In genomic region chr4:108461262-108461903, GRCm38 (mm10) we compare ENCODE assay signal across 8 mouse cellular contexts. TPM values are rescaled to one million over a fixed set of nuclear protein-coding genes. Genes with fewer than 3 reads are reported as not detected.
DNase-seq lines count a peak whose midpoint lies in the region; ATAC-seq and TF ChIP-seq lines count a peak whose summit lies in the region.

No protein-coding gene starts in this region.

- H3K4me1 ChIP-seq in kidney, embryonic 16.5 days (ENCODE audit: insufficient read depth, low read length): peaks cover 11% of the 10 kb centered on the region
- H3K4me1 ChIP-seq in embryonic facial prominence, embryonic 11.5 days (ENCODE audit: control insufficient read depth, insufficient read depth, low read length): no peaks in the 10 kb centered on the region; the same call in 1 of the 2 replicates
- H3K4me1 ChIP-seq in intestine, embryonic 14.5 days (replicated peaks; ENCODE audit: control insufficient read depth, insufficient read depth, low read length): peaks cover 9% of the 10 kb centered on the region

- H3K9me3 ChIP-seq in kidney, embryonic 16.5 days (ENCODE audit: low read length): no peaks in the 10 kb centered on the region
- H3K9me3 ChIP-seq in embryonic facial prominence, embryonic 11.5 days (replicated peaks; ENCODE audit: control insufficient read depth, low read length): no peaks in the 10 kb centered on the region
- H3K9me3 ChIP-seq in intestine, embryonic 14.5 days (ENCODE audit: control insufficient read depth, low read length): no peaks in the 10 kb centered on the region

- H3K4me3 ChIP-seq in kidney, embryonic 16.5 days (ENCODE audit: low read length): peak overlapping the region; percentile 97
- H3K4me3 ChIP-seq in embryonic facial prominence, embryonic 11.5 days (ENCODE audit: low read depth, low read length): peak overlapping the region; percentile 89
- peak overlapping the region; percentile 86 for H3K4me3 ChIP-seq in intestine, embryonic 14.5 days (ENCODE audit: low read depth, low read length)
- peak overlapping the region; percentile 70 for H3K4me3 ChIP-seq in myocyte

- no peaks in the 10 kb centered on the region for H3K27me3 ChIP-seq in kidney, embryonic 16.5 days (ENCODE audit: insufficient read depth, low read length)
- H3K27me3 ChIP-seq in embryonic facial prominence, embryonic 11.5 days (ENCODE audit: control insufficient read depth, insufficient read depth, low read length): no peaks in the 10 kb centered on the region
- H3K27me3 ChIP-seq in intestine, embryonic 14.5 days (replicated peaks; ENCODE audit: control insufficient read depth, insufficient read depth, low read length): no peaks in the 10 kb centered on the region
- H3K27me3 ChIP-seq in myocyte (ENCODE audit: control insufficient read depth, insufficient read depth, insufficient read length): no peaks in the 10 kb centered on the region

- no peak overlapping the region for H3K27ac ChIP-seq in kidney, embryonic 16.5 days (ENCODE audit: low read length)
- H3K27ac ChIP-seq in embryonic facial prominence, embryonic 11.5 days (replicated peaks; ENCODE audit: low read depth, low read length): no peak overlapping the region
- no peak overlapping the region for H3K27ac ChIP-seq in intestine, embryonic 14.5 days (ENCODE audit: low read depth)

- peak overlapping the region; percentile 81 for H3K4me2 ChIP-seq in kidney, embryonic 16.5 days (replicated peaks; ENCODE audit: low read depth, low read length)
- H3K4me2 ChIP-seq in embryonic facial prominence, embryonic 11.5 days (ENCODE audit: low read depth, low read length): peak overlapping the region; percentile 42
- H3K4me2 ChIP-seq in intestine, embryonic 14.5 days (ENCODE audit: low read length): peak overlapping the region; percentile 75
- peak overlapping the region; percentile 76 for H3K4me2 ChIP-seq in myocyte (ENCODE audit: low read depth)

- H3K79me2 ChIP-seq in myocyte (ENCODE audit: control insufficient read depth, insufficient read depth): peaks cover 61% of the 10 kb centered on the region

- WGBS in kidney, embryonic 16.5 days: 50% methylated on average over 5 of the region's 5 CpGs
- 50% methylated on average over 5 of the region's 5 CpGs for WGBS in embryonic facial prominence, embryonic 11.5 days
- 25% methylated on average over 5 of the region's 5 CpGs for WGBS in intestine, embryonic 14.5 days

- no peak overlapping the region for H3ac ChIP-seq in myocyte (ENCODE audit: control insufficient read depth, insufficient read length)

- peak overlapping the region; percentile 38; the same call in 1 of the 2 replicates for H3K9ac ChIP-seq in kidney, embryonic 16.5 days (replicated peaks; ENCODE audit: low read length)
- H3K9ac ChIP-seq in embryonic facial prominence, embryonic 11.5 days (replicated peaks; ENCODE audit: low read length): peak overlapping the region; percentile 22; the same call in 1 of the 2 replicates
- H3K9ac ChIP-seq in intestine, embryonic 14.5 days (ENCODE audit: low read length): peak overlapping the region; percentile 96

- no peak for TF ChIP-seq POLR2A in myocyte (IDR thresholded peaks at IDR 0.05; ENCODE audit: insufficient read length, low read depth)

- no peak for DNase-seq in kidney, postnatal 36 days
- no peak for DNase-seq in embryonic facial prominence, embryonic 11.5 days (ENCODE audit: low spot score)
- DNase-seq in intestine, embryonic 14.5 days (ENCODE audit: low spot score): no peak
- no peak for DNase-seq in layer of hippocampus, postnatal 10 days (ENCODE audit: low spot score in 2 of 2)
- no peak for DNase-seq in adrenal gland, postnatal 14 days

- H3K36me3 ChIP-seq in kidney, embryonic 16.5 days (ENCODE audit: insufficient read depth, low read length): 0 out of 2 replicates have a peak, but pooled peaks cover 2% of the 10 kb centered on the region
- H3K36me3 ChIP-seq in embryonic facial prominence, embryonic 11.5 days (replicated peaks; ENCODE audit: control insufficient read depth, insufficient read depth, low read depth, low read length): no peaks in the 10 kb centered on the region
- 0 out of 2 replicates have a peak, but pooled peaks cover 6% of the 10 kb centered on the region for H3K36me3 ChIP-seq in intestine, embryonic 14.5 days (ENCODE audit: control insufficient read depth, insufficient read depth, low read length)
- no peaks in the 10 kb centered on the region for H3K36me3 ChIP-seq in myocyte (ENCODE audit: control insufficient read depth, insufficient read depth)

- ATAC-seq in kidney, embryonic 16.5 days (ENCODE audit: low FRiP score, low TSS enrichment): no peak
- no peak for ATAC-seq in embryonic facial prominence, embryonic 11.5 days (replicated peaks; ENCODE audit: insufficient number of reproducible peaks, low FRiP score, low TSS enrichment, low read depth)
- no peak for ATAC-seq in intestine, embryonic 14.5 days (replicated peaks; ENCODE audit: low FRiP score, low TSS enrichment, low read depth)
- ATAC-seq in inflammation-experienced regulatory T-cells, adult 6 months: no peak

TF ChIP-seq in myocyte, 11 proteins besides CTCF, POLR2A, EP300 and RAD21:
- no peak for TF ChIP-seq MYOD1 (IDR thresholded peaks at IDR 0.05; ENCODE audit: control insufficient read depth in 1 of 3, insufficient read length in 2 of 3, low read depth in 2 of 3)
- no peak for TF ChIP-seq POLR2AphosphoS2 (IDR thresholded peaks at IDR 0.05; ENCODE audit: insufficient read length, low read depth)
- TF ChIP-seq USF1 (IDR thresholded peaks at IDR 0.05; ENCODE audit: low read depth): no peak
- TF ChIP-seq MYOG (IDR thresholded peaks at IDR 0.05; ENCODE audit: control insufficient read depth in 1 of 3, insufficient read depth in 1 of 3, insufficient read length in 2 of 3, low read depth in 2 of 3): no peak
- TF ChIP-seq CEBPB (IDR thresholded peaks at IDR 0.05; ENCODE audit: insufficient read depth, poor library complexity, severe bottlenecking): no peak
- TF ChIP-seq E2F4 (IDR thresholded peaks at IDR 0.05; ENCODE audit: insufficient read depth): no peak
- TF ChIP-seq TCF12 (IDR thresholded peaks at IDR 0.05; ENCODE audit: insufficient read depth, poor library complexity, severe bottlenecking): no peak
- no peak for TF ChIP-seq TCF3 (IDR thresholded peaks at IDR 0.05; ENCODE audit: insufficient read length, low read depth)
- TF ChIP-seq MAX (IDR thresholded peaks at IDR 0.05; ENCODE audit: low read depth): no peak
- TF ChIP-seq REST (IDR thresholded peaks at IDR 0.05; ENCODE audit: insufficient read depth, insufficient read length): no peak
- no peak for TF ChIP-seq SRF (IDR thresholded peaks at IDR 0.05; ENCODE audit: control insufficient read depth, insufficient read length, low read depth)

RNA-seq across cellular contexts. Expression of gene Tut4, which starts 2.2 kb away (rescaled TPM):
- 55.1 and 72.0 TPM in 2 replicates for polyA plus RNA-seq in kidney, embryonic 16.5 days (2015; fragmentation: Nextera tagmentation; extraction: Ambion mirVana)
- 94.6 and 110 TPM in 2 replicates for polyA plus RNA-seq in embryonic facial prominence, embryonic 11.5 days (2014; fragmentation: Nextera tagmentation; extraction: Ambion mirVana)
- 54.7 and 67.5 TPM in 2 replicates for polyA plus RNA-seq in intestine, embryonic 14.5 days (2014; fragmentation: Nextera tagmentation; extraction: Ambion mirVana)
- 10.6 TPM for polyA plus RNA-seq in myocyte (2012; fragmentation: generic; extraction: Trizol)
- total RNA-seq in layer of hippocampus, postnatal 10 days (2021): 10 to 100 TPM; 47.1 to 50.1 TPM
- polyA plus RNA-seq in inflammation-experienced regulatory T-cells, adult 6 months (2017; shearing (Covaris generic)): 10 to 100 TPM; 38.3 to 97.4 (median 89.2) TPM
- total RNA-seq in adrenal gland, postnatal 14 days (2021): 43.4 and 51.2 TPM in 2 replicates

RNA-seq across cellular contexts. Expression of gene Gpx7, which starts 54.6 kb away (rescaled TPM):
- 65.2 and 65.4 TPM in 2 replicates for polyA plus RNA-seq in kidney, embryonic 16.5 days (2015; fragmentation: Nextera tagmentation; extraction: Ambion mirVana)
- polyA plus RNA-seq in embryonic facial prominence, embryonic 11.5 days (2014; fragmentation: Nextera tagmentation; extraction: Ambion mirVana): 44.9 and 46.4 TPM in 2 replicates
- 40.0 and 46.4 TPM in 2 replicates for polyA plus RNA-seq in intestine, embryonic 14.5 days (2014; fragmentation: Nextera tagmentation; extraction: Ambion mirVana)
- polyA plus RNA-seq in myocyte (2012; fragmentation: generic; extraction: Trizol): 0.34 TPM
- 10 to 100 TPM; 10.3 to 12.1 TPM for total RNA-seq in layer of hippocampus, postnatal 10 days (2021)
- polyA plus RNA-seq in inflammation-experienced regulatory T-cells, adult 6 months (2017; shearing (Covaris generic)): 1 to 10 TPM in 2 of 3 experiments, under 1 TPM in 1; 0.83 to 3.8 (median 2.5) TPM
- total RNA-seq in adrenal gland, postnatal 14 days (2021): 13.6 and 13.9 TPM in 2 replicates

Comparison
In these comparisons a context has a peak if more than half of its experiments do, and no peak if none do; other contexts are left out.
1. H3K9ac ChIP-seq: peak in every context shown above with its lines; median percentile 96 in intestine, embryonic 14.5 days; 38 in kidney, embryonic 16.5 days; 22 in embryonic facial prominence, embryonic 11.5 days.